Mouse (Mus musculus) intestine, embryonic 16.5 days (tissue): ENCODE data around the gene Aldh3b3. TPM values are rescaled to one million over a fixed set of nuclear protein-coding genes. Genes with fewer than 3 reads are reported as not detected.

Experiments
- ATAC-seq: fragments of 200-750 bp; cut with Nextera tagmentation; 2 replicates; pipeline ENCODE4 v1.8.0; 2017; ENCODE audit warnings: moderate TSS enrichment, moderate library complexity
- H3K27ac ChIP-seq: fragments of 300-500 bp; sonication (generic); 2 replicates; pipeline ENCODE4 v1.5.1; 2014; ENCODE audit warnings: mild to moderate bottlenecking, low read length
- H3K27me3 ChIP-seq: fragments of 300-500 bp; sonication (generic); replicated peaks from 2 replicates; pipeline ENCODE4 v1.6.1; 2014; ENCODE audit warnings: low read length, control low read depth, mixed read lengths; ENCODE audit not compliant: control insufficient read depth, insufficient read depth
- H3K36me3 ChIP-seq: fragments of 300-500 bp; sonication (generic); 2 replicates; pipeline ENCODE4 v1.6.1; 2014; ENCODE audit warnings: low read length, control low read depth; ENCODE audit not compliant: control insufficient read depth, insufficient read depth
- H3K4me1 ChIP-seq: fragments of 300-500 bp; sonication (generic); 2 replicates; pipeline ENCODE4 v1.6.1; 2014; ENCODE audit warnings: low read length, control low read depth, mixed read lengths; ENCODE audit not compliant: control insufficient read depth, insufficient read depth
- H3K4me2 ChIP-seq: fragments of 300-500 bp; sonication (generic); 2 replicates; pipeline ENCODE4 v1.6.1; 2014; ENCODE audit warnings: low read depth, low read length, control low read depth
- H3K4me3 ChIP-seq: fragments of 300-500 bp; sonication (generic); 2 replicates; pipeline ENCODE4 v1.5.1; 2014; ENCODE audit warnings: mild to moderate bottlenecking, low read length
- H3K9ac ChIP-seq: fragments of 300-500 bp; sonication (generic); 2 replicates; pipeline ENCODE4 v1.6.1; 2014; ENCODE audit warnings: low read depth, low read length
- H3K9me3 ChIP-seq: fragments of 300-500 bp; sonication (generic); 2 replicates; pipeline ENCODE4 v1.6.1; 2016; ENCODE audit warnings: low read length, control low read depth; ENCODE audit not compliant: control insufficient read depth
- WGBS: fragments of 180-500 bp; shearing (Covaris S2); extraction: QIAGEN DNeasy Blood & Tissue Kit; methylation state at CpG from one replicate; pipeline ENCODE4 v1.1.7; 2014; 5-methylcytosine and 5-hydroxymethylcytosine counted together
- polyA plus RNA-seq: library from polyadenylated mRNA; unstranded; fragments of >200 nt; fragmentation: Nextera tagmentation; extraction: Ambion mirVana; gene quantifications from 2 replicates; pipeline ENCODE4 v1.2.1, GENCODE M21; 2015

Aldh3b3 gene
- polyA plus RNA-seq, 1 experiment from 2014 or later: not detected

GRCm38 (mm10) chr19:3983527-3984200 lies 25.2 kb downstream of the Aldh3b3 start:
- no peaks in the 10 kb centered on the region for H3K9me3 ChIP-seq
- H3K9ac ChIP-seq: no peak overlapping the region; the same call in 1 of the 2 replicates
- no peaks in the 10 kb centered on the region; the same call in 1 of the 2 replicates for H3K36me3 ChIP-seq
- no peaks in the 10 kb centered on the region for H3K27me3 ChIP-seq
- no peak for ATAC-seq
- peaks cover 19% of the 10 kb centered on the region for H3K4me1 ChIP-seq
- 56% methylated on average over 9 of the region's 9 CpGs for WGBS
- no peak overlapping the region for H3K4me2 ChIP-seq
- no peak overlapping the region for H3K4me3 ChIP-seq
- no peak overlapping the region for H3K27ac ChIP-seq

- Histone ChIP-seq H3K4me2 (no peak overlapping the region), H3K4me1 (peaks cover 19% of the 10 kb centered on the region)
Observed at GRCm38 (mm10) chr19:3985261-3985681, 26.8 kb downstream of the Aldh3b3 start.

GRCm38 (mm10) chr19:3986334-3986733 lies 27.9 kb downstream of the Aldh3b3 start, which contains the start of gene Acy3:
Gene Acy3, plus strand, starts transcription at chr19:3986570.
- 8% methylated on average over 8 of the region's 8 CpGs for WGBS
- peak within 1 kb of the TSS; percentile 32 for H3K4me3 ChIP-seq
- H3K27me3 ChIP-seq: no peaks in the 10 kb centered on the region
- H3K36me3 ChIP-seq: no peaks in the 10 kb centered on the region; the same call in 1 of the 2 replicates
- peak within 1 kb of the TSS; percentile 58 for H3K27ac ChIP-seq
- H3K9ac ChIP-seq: peak within 1 kb of the TSS; percentile 63
- peak within 1 kb of the TSS; percentile 30 for H3K4me2 ChIP-seq
- ATAC-seq: peak; percentile 90
- peaks cover 19% of the 10 kb centered on the region for H3K4me1 ChIP-seq
- H3K9me3 ChIP-seq: no peaks in the 10 kb centered on the region

More at GRCm38 (mm10) chr19:3985261-3985681, 26.8 kb downstream of the Aldh3b3 start:
- Histone ChIP-seq H3K9me3 (no peaks in the 10 kb centered on the region), H3K36me3 (no peaks in the 10 kb centered on the region; the same call in 1 of the 2 replicates), H3K4me3 (no peak overlapping the region), H3K27me3 (no peaks in the 10 kb centered on the region), H3K27ac (peak overlapping the region; percentile 58), H3K9ac (0 out of 2 replicates have a peak overlapping the region, but pooled peaks have one; percentile 23)
- ATAC-seq: 0 out of 2 replicates have a peak, but pooled peaks have one; percentile 17
- 37% methylated on average over 8 of the region's 8 CpGs for WGBS

- WGBS: 87% methylated on average over 14 of the region's 14 CpGs
Observed at GRCm38 (mm10) chr19:3988066-3988465, 29.6 kb downstream of the Aldh3b3 start.

GRCm38 (mm10) chr19:3988750-3989149 lies 30.3 kb downstream of the Aldh3b3 start:
- H3K4me2 ChIP-seq: no peak overlapping the region
- ATAC-seq: no peak
- no peaks in the 10 kb centered on the region; the same call in 1 of the 2 replicates for H3K36me3 ChIP-seq
- peaks cover 24% of the 10 kb centered on the region for H3K4me1 ChIP-seq
- no peaks in the 10 kb centered on the region for H3K27me3 ChIP-seq
- H3K27ac ChIP-seq: no peak overlapping the region
- H3K9me3 ChIP-seq: no peaks in the 10 kb centered on the region
- WGBS: 91% methylated on average over 4 of the region's 4 CpGs
- no peak overlapping the region for H3K4me3 ChIP-seq
- no peak overlapping the region for H3K9ac ChIP-seq

More at GRCm38 (mm10) chr19:3988066-3988465, 29.6 kb downstream of the Aldh3b3 start:
- Histone ChIP-seq H3K27me3 (no peaks in the 10 kb centered on the region), H3K36me3 (no peaks in the 10 kb centered on the region; the same call in 1 of the 2 replicates), H3K9me3 (no peaks in the 10 kb centered on the region), H3K27ac (no peak overlapping the region), H3K4me1 (peaks cover 24% of the 10 kb centered on the region), H3K4me2 (no peak overlapping the region), H3K9ac (no peak overlapping the region), H3K4me3 (no peak overlapping the region)
- ATAC-seq: no peak

- peaks cover 22% of the 10 kb centered on the region for H3K4me1 ChIP-seq
- ATAC-seq: no peak
- H3K9ac ChIP-seq: no peak overlapping the region
- no peak overlapping the region for H3K4me2 ChIP-seq
- WGBS: 42% methylated on average over 6 of the region's 6 CpGs
- no peak overlapping the region for H3K4me3 ChIP-seq
- no peaks in the 10 kb centered on the region for H3K9me3 ChIP-seq
- H3K36me3 ChIP-seq: no peaks in the 10 kb centered on the region; the same call in 1 of the 2 replicates
- no peaks in the 10 kb centered on the region for H3K27me3 ChIP-seq
- no peak overlapping the region for H3K27ac ChIP-seq
Observed at GRCm38 (mm10) chr19:3990804-3991203, 32.4 kb downstream of the Aldh3b3 start.

- no peak for ATAC-seq
- Histone ChIP-seq H3K4me2 (no peak overlapping the region), H3K4me3 (no peak overlapping the region), H3K9me3 (no peaks in the 10 kb centered on the region), H3K36me3 (no peaks in the 10 kb centered on the region; the same call in 1 of the 2 replicates), H3K4me1 (peaks cover 14% of the 10 kb centered on the region), H3K27me3 (no peaks in the 10 kb centered on the region), H3K27ac (no peak overlapping the region), H3K9ac (no peak overlapping the region)
- 94% methylated on average over 3 of the region's 3 CpGs for WGBS
Observed at GRCm38 (mm10) chr19:3991562-3991961, 33.1 kb downstream of the Aldh3b3 start.

- Histone ChIP-seq H3K27ac (no peak overlapping the region), H3K4me3 (no peak overlapping the region), H3K9me3 (no peaks in the 10 kb centered on the region), H3K36me3 (no peaks in the 10 kb centered on the region; the same call in 1 of the 2 replicates), H3K4me1 (peaks cover 10% of the 10 kb centered on the region), H3K4me2 (no peak overlapping the region), H3K27me3 (no peaks in the 10 kb centered on the region), H3K9ac (no peak overlapping the region)
- ATAC-seq: no peak
- WGBS: 84% methylated on average over 3 of the region's 3 CpGs
Observed at GRCm38 (mm10) chr19:3991966-3992365, 33.5 kb downstream of the Aldh3b3 start.

GRCm38 (mm10) chr19:3992416-3992815 lies 34.0 kb downstream of the Aldh3b3 start, which contains the start of gene Tbx10:
Gene Tbx10, plus strand, starts transcription at chr19:3992752.
- Histone ChIP-seq H3K27me3 (no peaks in the 10 kb centered on the region), H3K4me2 (no peak within 1 kb of the TSS), H3K36me3 (no peaks in the 10 kb centered on the region; the same call in 1 of the 2 replicates), H3K4me3 (no peak within 1 kb of the TSS), H3K9ac (peak within 1 kb of the TSS; percentile 38; the same call in 1 of the 2 replicates), H3K27ac (no peak within 1 kb of the TSS), H3K4me1 (peaks cover 6% of the 10 kb centered on the region), H3K9me3 (no peaks in the 10 kb centered on the region)
- 64% methylated on average over 5 of the region's 5 CpGs for WGBS
- no peak for ATAC-seq
